Mouse (Mus musculus): ENCODE results near the gene Zbtb7a. TPM values are rescaled to one million over a fixed set of nuclear protein-coding genes. Genes with fewer than 3 reads are reported as not detected.
"Not testable (repeated sequence)": the region's sequence is repeated elsewhere in the genome, so short reads cannot be mapped to it uniquely, and the experiment has no call there.

The Zbtb7a gene
- polyA plus RNA-seq, 1 experiment from 2014 or later, result 47.6 TPM

- no peak overlapping the region for H3K4me3 ChIP-seq (replicated peaks)
- H3K27me3 ChIP-seq, result no peaks in the 10 kb centered on the region
- H3K27ac ChIP-seq (replicated peaks), result no peak overlapping the region
- peaks cover 27% of the 10 kb centered on the region for H3K4me1 ChIP-seq (replicated peaks)
- H3K9me3 ChIP-seq (replicated peaks), result no peaks in the 10 kb centered on the region
- no peak for ATAC-seq (ENCODE audit: insufficient read depth)
- peaks cover 98% of the 10 kb centered on the region for H3K36me3 ChIP-seq (replicated peaks)
- no peak overlapping the region for H3K4me2 ChIP-seq
- H3K9ac ChIP-seq, result no peak overlapping the region
- WGBS (ENCODE audit: insufficient replicate concordance), result 61% methylated on average over 6 of the region's 6 CpGs
Measured at GRCm38 (mm10) chr10:81151261-81151660, 16.2 kb downstream of the Zbtb7a start.

GRCm38 (mm10) chr10:81152609-81153008, 17.6 kb downstream of the Zbtb7a start:
- H3K27me3 ChIP-seq, result no peaks in the 10 kb centered on the region
- H3K4me3 ChIP-seq (replicated peaks), result no peak overlapping the region
- no peaks in the 10 kb centered on the region for H3K9me3 ChIP-seq (replicated peaks)
- 57% methylated on average over 12 of the region's 12 CpGs for WGBS (ENCODE audit: insufficient replicate concordance)
- peaks cover 98% of the 10 kb centered on the region for H3K36me3 ChIP-seq (replicated peaks)
- H3K4me1 ChIP-seq (replicated peaks), result peaks cover 17% of the 10 kb centered on the region
- no peak overlapping the region; the same call in 1 of the 2 replicates for H3K27ac ChIP-seq (replicated peaks)
- no peak for ATAC-seq (ENCODE audit: insufficient read depth)
- H3K4me2 ChIP-seq, result no peak overlapping the region
- no peak overlapping the region for H3K9ac ChIP-seq

DNA sequence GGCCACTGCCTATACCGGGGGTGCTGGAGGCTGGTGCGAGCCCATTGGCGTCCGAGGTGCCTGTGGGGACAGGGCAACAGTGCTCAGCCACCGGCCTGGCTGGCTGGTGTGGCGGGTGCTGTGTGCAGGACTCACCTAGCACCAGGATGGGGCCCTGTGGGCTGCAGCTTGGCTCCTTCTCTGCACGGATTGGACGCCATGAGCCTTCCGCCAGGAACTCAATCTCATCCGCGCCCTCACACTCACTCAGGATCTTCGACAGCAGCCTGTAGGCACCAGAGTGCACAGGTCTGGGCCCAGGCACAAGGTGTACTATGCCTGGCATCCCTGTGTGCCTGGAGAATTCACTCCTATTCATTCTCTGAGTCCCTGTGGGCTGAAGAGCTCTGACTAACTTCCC, 19.3 kb downstream of the Zbtb7a start:
- Histone ChIP-seq H3K4me2 (no peak overlapping the region), H3K4me3 (replicated peaks) (no peak overlapping the region), H3K27me3 (no peaks in the 10 kb centered on the region), H3K27ac (replicated peaks) (no peak overlapping the region), H3K9ac (no peak overlapping the region), H3K36me3 (replicated peaks) (peaks cover 96% of the 10 kb centered on the region), H3K4me1 (replicated peaks) (peaks cover 21% of the 10 kb centered on the region), H3K9me3 (replicated peaks) (no peaks in the 10 kb centered on the region)
- 91% methylated on average over 12 of the region's 12 CpGs for WGBS (ENCODE audit: insufficient replicate concordance)
- no peak for ATAC-seq (ENCODE audit: insufficient read depth)

GRCm38 (mm10) chr10:81154736-81155135, 19.7 kb downstream of the Zbtb7a start:
- Histone ChIP-seq H3K4me1 (replicated peaks) (peaks cover 23% of the 10 kb centered on the region), H3K4me2 (no peak overlapping the region), H3K9me3 (replicated peaks) (no peaks in the 10 kb centered on the region), H3K4me3 (replicated peaks) (no peak overlapping the region), H3K27me3 (no peaks in the 10 kb centered on the region), H3K36me3 (replicated peaks) (peaks cover 93% of the 10 kb centered on the region), H3K27ac (replicated peaks) (no peak overlapping the region), H3K9ac (no peak overlapping the region)
- ATAC-seq (ENCODE audit: insufficient read depth), result no peak
- WGBS (ENCODE audit: insufficient replicate concordance), result 84% methylated on average over 6 of the region's 6 CpGs

DNA sequence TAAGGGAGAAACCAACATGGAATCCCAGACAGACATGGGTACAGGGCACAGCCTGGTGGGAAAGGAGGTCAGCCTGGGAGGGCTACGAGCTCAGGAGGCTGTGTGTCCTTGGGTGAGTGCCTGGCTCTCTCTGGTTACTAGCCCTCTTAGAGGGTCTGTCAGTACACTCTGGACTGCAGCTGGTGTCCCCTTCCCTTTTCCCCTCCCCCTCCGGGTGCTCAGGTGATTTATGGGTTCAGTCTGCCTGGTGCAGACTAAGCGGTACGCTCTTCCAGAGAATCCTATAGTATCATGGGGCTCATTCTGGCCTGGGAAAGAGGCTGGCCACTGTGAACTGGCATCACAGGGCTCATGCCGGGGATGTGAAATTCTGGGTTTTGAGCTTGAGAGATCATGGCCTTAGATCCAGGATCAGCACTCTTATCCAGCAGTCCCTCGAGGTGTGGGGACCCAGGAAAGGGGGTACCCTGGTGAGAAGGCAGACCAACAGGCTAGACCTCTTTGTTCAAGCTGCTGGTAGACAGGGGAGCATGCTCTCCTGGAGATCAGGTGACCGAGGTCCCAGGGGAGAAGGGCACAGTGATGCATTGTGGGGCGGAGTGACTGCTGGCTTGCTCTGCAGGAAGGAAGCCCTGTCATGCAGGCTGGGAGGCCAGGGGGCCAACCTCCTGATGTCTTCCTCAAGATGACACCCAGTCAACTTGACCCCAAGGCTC, 26.7 kb downstream of the Zbtb7a start:
- H3K27me3 ChIP-seq, result no peaks in the 10 kb centered on the region
- no peak overlapping the region for H3K4me2 ChIP-seq
- no peaks in the 10 kb centered on the region for H3K9me3 ChIP-seq (replicated peaks)
- WGBS (ENCODE audit: insufficient replicate concordance), result 55% methylated on average over 8 of the region's 8 CpGs
- H3K36me3 ChIP-seq (replicated peaks), result peaks cover 68% of the 10 kb centered on the region
- H3K4me3 ChIP-seq (replicated peaks), result no peak overlapping the region
- H3K27ac ChIP-seq (replicated peaks), result no peak overlapping the region
- no peak for ATAC-seq (ENCODE audit: insufficient read depth)
- no peak overlapping the region for H3K9ac ChIP-seq
- peaks cover 71% of the 10 kb centered on the region for H3K4me1 ChIP-seq (replicated peaks)

DNA sequence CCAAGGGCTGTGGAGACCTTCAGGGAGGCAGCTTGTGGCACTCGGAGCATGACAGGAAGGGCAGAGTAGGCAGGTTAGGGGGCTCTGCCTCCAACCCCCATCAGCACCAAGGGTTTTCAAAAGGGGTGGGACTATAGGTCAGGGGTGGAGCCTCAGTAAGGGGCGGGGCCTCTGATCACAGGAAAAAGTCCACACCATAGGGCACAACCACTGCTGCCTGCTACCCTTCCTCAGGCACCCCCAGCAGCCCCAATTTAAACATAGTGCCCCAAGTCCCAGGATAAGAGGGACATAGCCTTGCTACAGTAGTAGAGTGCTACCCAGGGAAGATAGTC, 27.3 kb downstream of the Zbtb7a start:
- Histone ChIP-seq H3K36me3 (replicated peaks) (peaks cover 63% of the 10 kb centered on the region), H3K27ac (replicated peaks) (no peak overlapping the region), H3K4me3 (replicated peaks) (no peak overlapping the region), H3K4me2 (no peak overlapping the region), H3K4me1 (replicated peaks) (peaks cover 76% of the 10 kb centered on the region), H3K9ac (no peak overlapping the region), H3K27me3 (no peaks in the 10 kb centered on the region), H3K9me3 (replicated peaks) (no peaks in the 10 kb centered on the region)
- no peak for ATAC-seq (ENCODE audit: insufficient read depth)
- 25% methylated on average over 2 of the region's 2 CpGs for WGBS (ENCODE audit: insufficient replicate concordance)

DNA sequence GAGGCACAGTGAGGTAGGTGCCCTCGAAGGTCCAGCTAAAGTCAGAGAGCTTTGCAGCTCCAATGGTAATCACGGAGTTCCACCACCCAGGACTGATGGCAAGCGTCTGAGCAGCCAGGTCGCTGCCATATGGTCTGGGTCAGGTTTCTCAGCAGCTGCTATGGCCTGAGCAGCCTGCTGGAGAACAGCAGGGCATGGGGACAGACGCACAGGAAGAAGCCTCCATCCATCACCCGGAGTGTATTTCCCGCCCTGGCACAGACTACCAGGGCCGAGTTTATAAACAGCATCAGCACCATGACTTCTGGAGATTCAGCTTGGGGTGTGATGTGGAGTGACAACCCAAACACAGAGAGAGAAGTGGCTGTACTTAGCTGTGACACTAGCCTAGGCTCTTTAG, 30.1 kb downstream of the Zbtb7a start:
- H3K4me2 ChIP-seq, result no peak overlapping the region
- H3K36me3 ChIP-seq (replicated peaks), result peaks cover 39% of the 10 kb centered on the region
- H3K9ac ChIP-seq, result no peak overlapping the region
- H3K4me1 ChIP-seq (replicated peaks), result peaks cover 82% of the 10 kb centered on the region
- no peak overlapping the region for H3K27ac ChIP-seq (replicated peaks)
- no peaks in the 10 kb centered on the region for H3K27me3 ChIP-seq
- WGBS (ENCODE audit: insufficient replicate concordance), result 77% methylated on average over 8 of the region's 8 CpGs
- H3K4me3 ChIP-seq (replicated peaks), result no peak overlapping the region
- H3K9me3 ChIP-seq (replicated peaks), result no peaks in the 10 kb centered on the region
- no peak for ATAC-seq (ENCODE audit: insufficient read depth)

- WGBS (ENCODE audit: insufficient replicate concordance), result under 1% methylated on average over 63 of the region's 64 CpGs
- Histone ChIP-seq H3K36me3 (replicated peaks) (peaks cover 17% of the 10 kb centered on the region), H3K4me1 (replicated peaks) (peaks cover 62% of the 10 kb centered on the region), H3K27me3 (no peaks in the 10 kb centered on the region), H3K9me3 (replicated peaks) (no peaks in the 10 kb centered on the region), H3K4me2 (peak within 1 kb of the TSS; percentile 96), H3K9ac (peak within 1 kb of the TSS; percentile 91), H3K27ac (replicated peaks) (peak within 1 kb of the TSS; percentile 91), H3K4me3 (replicated peaks) (peak within 1 kb of the TSS; percentile 94)
- peak; percentile 82 for ATAC-seq (ENCODE audit: insufficient read depth)
Measured at GRCm38 (mm10) chr10:81167200-81168086, 32.4 kb downstream of the Zbtb7a start, which contains the start of gene Pias4. Gene Pias4, minus strand, starts transcription at chr10:81167923.

DNA sequence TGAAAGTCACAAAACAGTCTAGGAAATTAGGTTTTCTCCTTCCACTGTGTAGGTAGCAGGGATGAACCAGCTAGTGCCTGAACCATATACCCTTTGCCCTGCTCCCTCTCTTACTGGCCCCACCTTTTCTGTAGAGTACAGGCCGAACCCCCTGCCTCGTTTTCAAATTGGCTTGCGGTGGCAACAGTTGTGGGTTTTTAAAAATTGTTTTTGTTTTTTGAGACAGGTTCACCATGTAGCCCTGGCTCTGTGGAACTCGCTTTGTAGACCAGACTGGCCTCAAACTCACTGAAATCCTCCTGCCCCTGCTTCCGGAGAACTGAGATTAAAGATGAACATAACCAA, 33.0 kb downstream of the Zbtb7a start:
- H3K27ac ChIP-seq (replicated peaks), result peak overlapping the region; percentile 91
- peaks cover 62% of the 10 kb centered on the region for H3K4me1 ChIP-seq (replicated peaks)
- peak overlapping the region; percentile 96 for H3K4me2 ChIP-seq
- no peaks in the 10 kb centered on the region for H3K27me3 ChIP-seq
- H3K36me3 ChIP-seq (replicated peaks), result peaks cover 12% of the 10 kb centered on the region
- H3K9ac ChIP-seq, result peak overlapping the region; percentile 61
- no peaks in the 10 kb centered on the region for H3K9me3 ChIP-seq (replicated peaks)
- ATAC-seq (ENCODE audit: insufficient read depth), result peak; percentile 55
- WGBS (ENCODE audit: insufficient replicate concordance), result 5% methylated on average over 5 of the region's 5 CpGs
- H3K4me3 ChIP-seq (replicated peaks), result peak overlapping the region; percentile 94

DNA sequence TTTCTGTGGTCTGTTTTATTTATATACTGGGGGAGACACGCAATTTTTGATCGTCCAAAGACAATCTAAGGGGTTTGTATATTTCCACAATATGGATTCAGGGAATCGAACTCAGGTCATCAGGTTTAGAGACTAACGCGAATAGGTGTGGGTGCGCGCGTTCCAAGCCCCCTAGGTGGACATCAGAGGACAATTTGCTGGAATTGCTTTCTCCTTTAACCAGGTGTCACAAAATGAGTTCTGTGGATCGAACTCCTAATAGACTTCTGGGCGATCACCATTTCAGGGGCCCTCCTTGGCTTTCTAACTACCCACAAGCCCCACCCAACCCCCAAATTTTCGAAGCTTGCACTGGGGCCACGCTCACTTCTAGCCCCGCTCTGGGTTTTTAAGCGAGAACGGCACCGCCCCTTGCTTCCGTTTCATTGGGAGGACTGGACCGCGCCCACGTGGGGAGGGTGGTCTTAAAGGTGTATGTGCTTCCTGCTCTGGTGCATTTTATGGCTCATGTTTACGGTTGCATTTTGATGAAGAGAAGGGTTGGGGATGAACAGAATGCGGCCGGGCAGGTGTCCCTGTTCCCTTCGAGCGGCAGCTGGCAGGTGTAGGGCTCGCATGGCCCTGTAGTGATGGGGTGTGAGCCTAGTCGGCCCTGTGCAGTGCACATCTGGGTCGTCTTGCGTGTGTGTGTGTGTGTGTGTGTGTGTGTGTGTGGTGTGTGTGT, 33.7 kb downstream of the Zbtb7a start:
- Histone ChIP-seq H3K9me3 (replicated peaks) (no peaks in the 10 kb centered on the region), H3K27ac (replicated peaks) (peak overlapping the region; percentile 91), H3K4me3 (replicated peaks) (peak overlapping the region; percentile 94), H3K4me1 (replicated peaks) (peaks cover 64% of the 10 kb centered on the region), H3K36me3 (replicated peaks) (peaks cover 6% of the 10 kb centered on the region), H3K4me2 (peak overlapping the region; percentile 96), H3K27me3 (no peaks in the 10 kb centered on the region), H3K9ac (peak overlapping the region; percentile 61)
- WGBS (ENCODE audit: insufficient replicate concordance), result under 1% methylated on average over 29 of the region's 29 CpGs
- peak; percentile 64 for ATAC-seq (ENCODE audit: insufficient read depth)

GRCm38 (mm10) chr10:81169411-81169900, 34.4 kb downstream of the Zbtb7a start:
- Histone ChIP-seq H3K27ac (replicated peaks) (0 out of 2 replicates have a peak overlapping the region, but pooled peaks have one; percentile 58), H3K4me3 (replicated peaks) (peak overlapping the region; percentile 94; the same call in 1 of the 2 replicates), H3K4me2 (peak overlapping the region; percentile 96), H3K4me1 (replicated peaks) (peaks cover 65% of the 10 kb centered on the region)
- not testable (repeated sequence) for ATAC-seq (ENCODE audit: insufficient read depth); H3K9ac ChIP-seq; H3K9me3 ChIP-seq (replicated peaks); H3K36me3 ChIP-seq (replicated peaks); H3K27me3 ChIP-seq
- 17% methylated on average over 11 of the region's 14 CpGs for WGBS (ENCODE audit: insufficient replicate concordance)

Data from liver, embryonic 15.5 days (tissue).